Mouse (Mus musculus) olfactory bulb, adult 2 months (tissue): Measurements from ENCODE around the gene Rbm7.

Experiments
- CTCF ChIP-seq: fragments of 200-500 bp; IDR thresholded peaks from 2 replicates; pipeline ENCODE4 v1.5.1; 2012; ENCODE audit warnings: low read depth, mild to moderate bottlenecking, low read length, moderate library complexity; ENCODE audit not compliant: insufficient read depth
- POLR2A ChIP-seq: fragments of 200-500 bp; IDR thresholded peaks from 2 replicates; pipeline ENCODE4 v1.6.1; 2012; ENCODE audit warnings: mild to moderate bottlenecking, low read depth, low read length, moderate library complexity; ENCODE audit not compliant: insufficient read depth

DNA sequence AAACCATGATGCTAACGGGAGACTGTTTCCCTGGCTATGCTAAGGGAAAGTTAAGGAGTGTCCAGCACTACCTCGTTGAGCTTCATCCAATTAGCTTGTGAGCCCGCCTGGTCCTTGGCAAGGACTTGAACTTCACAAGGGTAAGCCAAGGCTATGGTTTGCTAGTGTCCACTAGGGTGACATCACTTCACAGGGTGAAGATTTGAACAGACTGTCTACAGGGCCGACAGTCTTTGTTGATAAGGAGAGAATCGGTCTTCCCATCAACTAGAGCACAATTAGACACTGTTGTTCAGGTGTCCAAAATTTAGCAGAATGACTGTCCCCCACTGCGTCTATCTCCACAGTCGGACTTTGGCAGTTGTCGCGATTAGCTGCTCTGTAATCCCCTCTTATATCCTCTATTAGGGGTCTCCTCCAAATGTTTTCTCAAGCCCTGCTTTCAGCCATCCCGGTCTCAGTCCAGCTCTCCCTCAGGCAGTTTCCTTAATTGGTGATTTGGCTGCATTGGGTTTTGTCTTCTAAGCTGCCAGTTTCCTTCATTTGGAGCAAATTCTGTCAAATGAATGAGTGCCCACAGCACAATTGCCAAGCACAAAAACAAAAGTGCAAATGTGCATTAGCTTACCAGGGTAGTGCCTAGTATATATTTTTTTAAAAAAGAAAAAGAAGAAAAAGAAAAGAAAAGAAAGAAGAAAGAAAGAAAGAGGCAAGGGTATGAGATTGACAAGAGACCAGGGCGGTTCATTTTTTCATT is 21.7 kb upstream of the Rbm7 start:
- TF ChIP-seq POLR2A (no peak), CTCF (no peak)
